In the genomic region with DNA sequence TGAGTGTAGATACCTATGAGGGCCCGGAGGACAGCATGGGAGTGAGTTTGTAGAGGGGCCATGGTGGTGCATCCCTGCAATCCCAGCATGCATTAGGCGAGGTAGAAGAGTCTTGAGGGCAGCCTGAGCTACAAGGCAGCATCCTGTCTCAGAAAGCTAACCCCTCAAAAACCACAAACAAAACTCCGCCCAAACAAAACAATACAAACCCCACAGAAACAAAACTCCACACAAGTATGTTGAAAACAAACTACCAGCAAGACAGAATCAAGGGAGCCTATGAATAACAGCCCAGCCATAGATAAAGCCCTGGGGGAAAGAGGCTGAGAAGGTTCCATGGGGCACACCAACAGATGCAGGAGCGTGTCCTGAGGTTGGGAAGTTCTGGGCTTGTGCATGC, we compare ENCODE assay signal across 9 mouse cellular contexts. TPM values are rescaled to one million over a fixed set of nuclear protein-coding genes. Genes with fewer than 3 reads are reported as not detected.
DNase-seq lines count a peak whose midpoint lies in the region; ATAC-seq and TF ChIP-seq lines count a peak whose summit lies in the region.
"Had no signal": no experiment of that assay in that cellular context is flagged by ENCODE, and none has a peak within 500 bp of the region (broad histone marks: within the 10 kb centered on the region; RNA-seq: fewer than 3 reads in every experiment).

No protein-coding gene starts in this region.

- H3K4me3 ChIP-seq in heart, embryonic 11.5 days (ENCODE audit: low read depth, low read length) = 0 out of 2 replicates have a peak overlapping the region, but pooled peaks have one; percentile 37
- H3K4me3 ChIP-seq in heart, embryonic 10.5 days = no peak overlapping the region
- H3K4me3 ChIP-seq in midbrain, embryonic 12.5 days = no peak overlapping the region
- no peak overlapping the region for H3K4me3 ChIP-seq in midbrain, embryonic 16.5 days (ENCODE audit: low read depth, low read length)
- no peak overlapping the region for H3K4me3 ChIP-seq in neural tube, embryonic 15.5 days (replicated peaks)
- H3K4me3 ChIP-seq in left cerebral cortex, adult 2 months = no peak overlapping the region

- 79% methylated on average over 4 of the region's 4 CpGs for WGBS in heart, embryonic 11.5 days (ENCODE audit: insufficient replicate concordance)
- 69% methylated on average over 4 of the region's 4 CpGs for WGBS in heart, embryonic 10.5 days
- 85% methylated on average over 4 of the region's 4 CpGs for WGBS in midbrain, embryonic 12.5 days
- 85% methylated on average over 4 of the region's 4 CpGs for WGBS in midbrain, embryonic 16.5 days
- 86% methylated on average over 4 of the region's 4 CpGs for WGBS in neural tube, embryonic 15.5 days

- TF ChIP-seq CTCF in left cerebral cortex, adult 2 months (IDR thresholded peaks at IDR 0.05) = no peak

- H3K9ac ChIP-seq in heart, embryonic 11.5 days (ENCODE audit: low read depth, low read length) = no peak overlapping the region
- no peak overlapping the region for H3K9ac ChIP-seq in midbrain, embryonic 12.5 days (replicated peaks)
- H3K9ac ChIP-seq in midbrain, embryonic 16.5 days (ENCODE audit: low read depth, low read length) = no peak overlapping the region
- no peak overlapping the region for H3K9ac ChIP-seq in neural tube, embryonic 15.5 days (replicated peaks)

- DNase-seq in heart, embryonic 10.5 days (ENCODE audit: low spot score) = no peak
- DNase-seq in induced T-regulatory cell, adult 2 months (ENCODE audit: low read depth) = peak; percentile 81
- DNase-seq in adrenal gland, postnatal 25 days = no peak
- DNase-seq in left cerebral cortex, adult 2 months (ENCODE audit: extremely low spot score in 1 of 2, low spot score in 2 of 2) = no peak

- no peaks in the 10 kb centered on the region; the same call in 1 of the 2 replicates for H3K27me3 ChIP-seq in heart, embryonic 11.5 days (ENCODE audit: control insufficient read depth, insufficient read depth, low read length)
- H3K27me3 ChIP-seq in heart, embryonic 10.5 days (ENCODE audit: insufficient read depth, poor library complexity, severe bottlenecking) = peaks cover 13% of the 10 kb centered on the region; the same call in 1 of the 2 replicates
- H3K27me3 ChIP-seq in midbrain, embryonic 12.5 days = peaks cover 32% of the 10 kb centered on the region
- peaks cover 13% of the 10 kb centered on the region for H3K27me3 ChIP-seq in midbrain, embryonic 16.5 days (ENCODE audit: control insufficient read depth, insufficient read depth, low read depth, low read length)
- peaks cover 17% of the 10 kb centered on the region for H3K27me3 ChIP-seq in neural tube, embryonic 15.5 days (replicated peaks)

- H3K4me1 ChIP-seq in heart, embryonic 11.5 days (ENCODE audit: control insufficient read depth, insufficient read depth, low read length) = peaks cover 22% of the 10 kb centered on the region
- peaks cover 55% of the 10 kb centered on the region for H3K4me1 ChIP-seq in heart, embryonic 10.5 days
- H3K4me1 ChIP-seq in midbrain, embryonic 12.5 days = peaks cover 23% of the 10 kb centered on the region
- H3K4me1 ChIP-seq in midbrain, embryonic 16.5 days (ENCODE audit: control insufficient read depth, insufficient read depth, low read length) = peaks cover 4% of the 10 kb centered on the region; the same call in 1 of the 2 replicates
- H3K4me1 ChIP-seq in neural tube, embryonic 15.5 days = peaks cover 23% of the 10 kb centered on the region

- no peaks in the 10 kb centered on the region for H3K36me3 ChIP-seq in heart, embryonic 11.5 days (ENCODE audit: control insufficient read depth, insufficient read depth, low read length)
- H3K36me3 ChIP-seq in heart, embryonic 10.5 days = no peaks in the 10 kb centered on the region
- no peaks in the 10 kb centered on the region for H3K36me3 ChIP-seq in midbrain, embryonic 12.5 days
- H3K36me3 ChIP-seq in midbrain, embryonic 16.5 days (ENCODE audit: control insufficient read depth, insufficient read depth, low read length) = no peaks in the 10 kb centered on the region
- no peaks in the 10 kb centered on the region for H3K36me3 ChIP-seq in neural tube, embryonic 15.5 days

- H3K4me2 ChIP-seq in heart, embryonic 11.5 days = peak overlapping the region; percentile 71
- H3K4me2 ChIP-seq in midbrain, embryonic 12.5 days (replicated peaks) = peak overlapping the region; percentile 48; the same call in 1 of the 2 replicates
- no peak overlapping the region for H3K4me2 ChIP-seq in midbrain, embryonic 16.5 days (ENCODE audit: low read length)
- peak overlapping the region; percentile 46; the same call in 1 of the 2 replicates for H3K4me2 ChIP-seq in neural tube, embryonic 15.5 days

- no peak overlapping the region for H3K27ac ChIP-seq in heart, embryonic 11.5 days (ENCODE audit: low read depth, low read length)
- no peak overlapping the region; the same call in 1 of the 2 replicates for H3K27ac ChIP-seq in heart, embryonic 10.5 days
- no peak overlapping the region for H3K27ac ChIP-seq in midbrain, embryonic 12.5 days (replicated peaks)
- no peak overlapping the region for H3K27ac ChIP-seq in midbrain, embryonic 16.5 days (ENCODE audit: low read length)
- H3K27ac ChIP-seq in neural tube, embryonic 15.5 days (replicated peaks) = no peak overlapping the region
- no peak overlapping the region for H3K27ac ChIP-seq in left cerebral cortex, adult 2 months

- no peak for ATAC-seq in heart, embryonic 11.5 days (replicated peaks; ENCODE audit: insufficient number of reproducible peaks, low FRiP score, low TSS enrichment)
- no peak for ATAC-seq in midbrain, embryonic 12.5 days (ENCODE audit: low FRiP score, low read depth)
- ATAC-seq in midbrain, embryonic 16.5 days = no peak
- no peak for ATAC-seq in neural tube, embryonic 15.5 days (ENCODE audit: low FRiP score)

- H3K9me3 ChIP-seq in heart, embryonic 11.5 days (replicated peaks; ENCODE audit: control insufficient read depth, low read length) = no peaks in the 10 kb centered on the region
- H3K9me3 ChIP-seq in heart, embryonic 10.5 days = no peaks in the 10 kb centered on the region
- no peaks in the 10 kb centered on the region for H3K9me3 ChIP-seq in midbrain, embryonic 12.5 days
- H3K9me3 ChIP-seq in midbrain, embryonic 16.5 days (replicated peaks; ENCODE audit: control insufficient read depth, low read length, poor library complexity, severe bottlenecking) = no peaks in the 10 kb centered on the region
- H3K9me3 ChIP-seq in neural tube, embryonic 15.5 days (replicated peaks) = no peaks in the 10 kb centered on the region

- intact Hi-C loops in left cerebral cortex, adult 2 months (cut with DNase I) = loop anchor here (2.0 kb wide), 1 partner anchor 61 kb away; no protein-coding TSS in a partner anchor

RNA-seq across cellular contexts. Expression of gene Vsir, which starts 0.6 kb away (rescaled TPM):
- polyA plus RNA-seq in heart, embryonic 11.5 days (2014; fragmentation: Nextera tagmentation; extraction: Ambion mirVana) = 1.2 and 1.9 TPM in 2 replicates
- 1.4 and 2.2 TPM in 2 replicates for polyA plus RNA-seq in heart, embryonic 10.5 days (2016; fragmentation: Nextera tagmentation; extraction: Ambion mirVana)
- 1.7 and 2.3 TPM in 2 replicates for polyA plus RNA-seq in midbrain, embryonic 12.5 days (2016; fragmentation: Nextera tagmentation; extraction: Ambion mirVana)
- 1.5 and 1.8 TPM in 2 replicates for polyA plus RNA-seq in midbrain, embryonic 16.5 days (2015; fragmentation: Nextera tagmentation; extraction: Ambion mirVana)
- 4.5 and 4.6 TPM in 2 replicates for polyA plus RNA-seq in neural tube, embryonic 15.5 days (2015; fragmentation: Nextera tagmentation; extraction: Ambion mirVana)
- 6.3 and 11.3 TPM in 2 replicates for total RNA-seq in adrenal gland, postnatal 25 days (2021)
- total RNA-seq in left cerebral cortex, adult 2 months (2021) = 10 to 100 TPM; 19.7 to 26.7 TPM

RNA-seq across cellular contexts. Expression of gene Gm17455, which starts 53.5 kb away (rescaled TPM):
- polyA plus RNA-seq in heart, embryonic 11.5 days (2014; fragmentation: Nextera tagmentation; extraction: Ambion mirVana) = 0.66 and 1.6 TPM in 2 replicates
- 0.59 and 0.89 TPM in 2 replicates for polyA plus RNA-seq in heart, embryonic 10.5 days (2016; fragmentation: Nextera tagmentation; extraction: Ambion mirVana)
- 3.0 and 3.7 TPM in 2 replicates for polyA plus RNA-seq in midbrain, embryonic 12.5 days (2016; fragmentation: Nextera tagmentation; extraction: Ambion mirVana)
- 9.4 and 13.9 TPM in 2 replicates for polyA plus RNA-seq in midbrain, embryonic 16.5 days (2015; fragmentation: Nextera tagmentation; extraction: Ambion mirVana)
- 11.3 and 12.5 TPM in 2 replicates for polyA plus RNA-seq in neural tube, embryonic 15.5 days (2015; fragmentation: Nextera tagmentation; extraction: Ambion mirVana)
- not detected in 2 replicates for total RNA-seq in adrenal gland, postnatal 25 days (2021)
- not detected for total RNA-seq in left cerebral cortex, adult 2 months (2021)
- total RNA-seq: monocyte, adult 5-6 weeks had no signal
